Mouse (Mus musculus) lung, postnatal 36 days (tissue): ENCODE measurements around the gene Ugt1a10.

Experiments used
- DNase-seq: peaks from one replicate; pipeline ENCODE4 v3.0.0; 2022; ENCODE audit warnings: mixed read lengths

Ugt1a10 gene

DNA sequence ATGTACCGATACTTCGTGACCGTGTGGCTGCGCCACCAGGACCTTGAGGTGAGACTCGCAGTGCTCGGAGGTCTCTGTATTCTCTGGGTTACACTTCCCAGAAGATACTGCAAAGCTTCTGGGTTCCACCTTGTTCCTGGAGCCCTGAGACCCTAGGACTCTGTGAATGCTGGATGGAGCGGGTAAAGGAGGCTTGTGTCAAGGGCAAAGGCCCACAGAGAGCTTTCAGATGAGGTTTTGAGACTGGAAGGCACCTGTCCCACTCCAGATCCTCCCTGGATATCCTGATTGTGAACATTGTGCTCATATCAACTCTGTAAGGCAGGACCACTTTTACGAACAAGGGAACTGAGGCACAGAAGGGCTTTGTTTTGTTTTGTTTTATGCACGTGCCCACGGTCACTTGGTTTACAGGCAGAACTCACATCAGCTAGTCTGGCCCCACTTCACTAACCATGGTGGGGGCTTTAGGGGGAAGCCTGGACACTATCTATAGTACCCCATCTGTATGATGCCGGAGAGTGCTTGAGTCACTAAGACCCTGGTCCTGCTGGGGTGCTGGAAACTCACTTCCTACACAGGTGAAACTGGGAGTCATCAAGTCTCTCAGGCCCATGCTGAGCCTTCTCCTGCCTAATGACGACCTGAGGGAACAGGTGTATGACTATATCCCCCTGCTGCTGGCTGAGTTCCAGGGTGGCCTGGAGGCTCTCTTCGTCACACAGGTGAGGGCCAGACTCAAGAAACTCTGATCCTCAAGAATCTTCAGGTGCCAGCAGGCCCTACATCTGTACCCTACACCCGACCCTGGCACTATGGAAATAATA is 178.4 kb downstream of the Ugt1a10 start:
- DNase-seq = no peak

DNA sequence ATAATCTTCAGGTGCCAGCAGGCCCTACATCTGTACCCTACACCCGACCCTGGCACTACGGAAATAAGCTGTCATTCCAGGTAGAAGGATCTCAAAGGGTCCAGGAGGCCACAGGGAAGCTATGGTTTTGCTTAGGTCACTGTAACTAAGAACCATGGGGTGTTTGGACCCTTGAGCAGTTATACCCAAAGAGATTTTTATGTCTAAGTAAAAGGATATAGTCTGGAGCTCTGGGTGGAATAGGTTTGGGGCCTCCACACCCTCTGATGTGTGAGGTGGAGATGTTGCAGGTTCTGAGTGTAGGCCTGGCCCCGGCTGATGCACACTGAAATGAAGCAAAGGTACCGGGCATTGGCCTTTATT is 179.0 kb downstream of the Ugt1a10 start:
- no peak for DNase-seq

DNA sequence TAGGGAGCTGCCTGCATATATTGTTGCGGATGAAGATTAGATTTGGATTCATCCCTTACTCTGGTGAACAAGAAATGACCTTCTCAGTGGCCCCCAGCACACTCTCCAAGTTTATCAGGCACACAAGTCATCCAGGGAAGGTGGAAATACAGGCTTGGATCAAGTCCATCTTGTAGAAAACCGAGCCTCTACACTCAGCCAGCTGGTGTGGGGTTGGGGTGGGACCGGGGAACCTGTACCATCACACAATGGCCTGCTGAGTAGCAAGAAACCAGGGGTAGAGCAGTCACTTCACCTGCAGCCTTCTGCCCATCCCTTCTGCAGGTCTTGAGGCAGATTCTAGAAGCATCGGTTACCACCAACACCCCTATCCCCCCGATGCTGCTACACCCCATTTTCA is 179.5 kb downstream of the Ugt1a10 start:
- DNase-seq = no peak

DNA sequence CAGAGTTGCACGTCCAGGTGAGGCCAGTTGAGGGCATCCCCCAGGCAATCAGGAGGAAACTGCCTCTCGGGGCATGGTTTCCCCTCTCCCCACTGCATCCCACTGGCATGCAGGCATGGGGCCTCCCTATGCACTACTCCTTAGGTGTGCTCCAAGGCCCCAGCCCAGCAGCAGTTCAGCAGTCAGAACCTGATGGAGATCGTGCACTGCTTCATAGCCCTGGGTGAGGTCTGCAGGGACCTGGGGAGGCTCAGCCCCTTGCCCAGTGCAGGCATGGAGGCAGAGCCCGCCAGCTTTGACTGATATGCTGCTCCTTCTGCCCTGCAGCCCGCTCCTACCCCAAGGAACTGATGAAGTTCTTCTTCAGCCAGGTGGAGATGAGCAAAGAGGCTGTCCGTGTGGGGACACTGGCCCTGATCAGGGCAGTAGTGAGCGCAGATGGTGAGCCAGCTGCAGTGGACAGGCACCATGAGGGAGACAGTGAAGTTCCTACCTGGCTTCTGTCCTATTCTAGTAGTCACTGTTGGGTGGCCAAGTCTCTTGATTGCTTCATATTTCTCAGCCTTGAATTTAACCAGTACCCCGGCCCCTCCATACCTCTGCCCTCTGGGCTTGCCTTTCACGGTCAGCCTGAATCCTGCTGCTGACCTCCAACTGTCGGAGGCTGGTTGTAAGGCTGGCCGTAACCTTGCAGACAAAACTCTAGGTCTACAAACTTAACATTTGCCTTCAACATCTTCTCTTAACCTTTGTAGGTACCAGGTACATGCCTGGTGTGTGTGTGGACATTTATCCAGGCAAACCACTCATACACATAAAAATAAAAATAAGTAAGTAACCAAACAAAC is 180.1 kb downstream of the Ugt1a10 start:
- no peak for DNase-seq

DNA sequence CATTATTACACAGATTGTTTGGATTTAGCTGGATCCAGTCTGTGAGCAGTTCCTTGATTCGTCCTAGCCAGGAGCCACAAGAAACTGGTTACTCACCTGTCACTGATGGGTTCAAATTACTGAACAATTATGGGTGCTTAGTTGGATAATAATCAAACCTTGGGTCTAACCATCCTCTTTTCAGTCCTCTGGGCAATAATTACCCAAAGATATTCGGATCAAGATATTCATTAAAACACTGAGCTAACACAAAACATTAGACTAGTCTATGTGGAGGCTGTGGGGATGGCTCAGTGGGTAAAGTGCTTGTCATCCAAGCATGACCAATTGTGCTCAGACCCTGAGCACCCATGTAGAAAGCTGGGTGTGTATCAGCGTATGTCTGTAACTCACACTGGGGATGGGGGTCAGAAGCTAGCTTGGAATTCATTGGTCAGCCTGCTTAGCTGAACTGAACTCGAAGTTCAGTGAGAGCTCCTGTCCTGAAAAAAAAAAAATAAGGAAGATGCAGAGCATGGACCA is 180.8 kb downstream of the Ugt1a10 start:
- no peak for DNase-seq

DNA sequence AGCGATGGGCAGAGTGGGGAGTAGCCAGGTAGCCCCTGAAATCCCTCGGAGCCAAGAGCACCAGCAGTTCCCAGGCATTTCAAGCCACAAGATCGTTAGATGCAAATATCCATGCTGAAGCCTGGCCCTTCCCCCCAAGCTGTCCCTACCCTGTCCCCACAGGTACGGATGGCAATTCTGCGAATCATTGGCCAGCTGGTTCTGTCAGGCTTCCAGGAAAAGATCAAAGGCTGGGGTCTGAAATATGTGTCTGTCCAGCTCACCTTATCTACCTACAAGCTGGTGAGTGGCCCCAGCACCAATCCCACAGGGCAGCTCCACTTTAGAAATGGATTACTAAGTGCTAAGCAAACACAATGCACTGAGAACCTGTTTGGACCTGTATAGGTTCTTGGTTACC is 182.1 kb downstream of the Ugt1a10 start:
- DNase-seq = peak; percentile 48

DNA sequence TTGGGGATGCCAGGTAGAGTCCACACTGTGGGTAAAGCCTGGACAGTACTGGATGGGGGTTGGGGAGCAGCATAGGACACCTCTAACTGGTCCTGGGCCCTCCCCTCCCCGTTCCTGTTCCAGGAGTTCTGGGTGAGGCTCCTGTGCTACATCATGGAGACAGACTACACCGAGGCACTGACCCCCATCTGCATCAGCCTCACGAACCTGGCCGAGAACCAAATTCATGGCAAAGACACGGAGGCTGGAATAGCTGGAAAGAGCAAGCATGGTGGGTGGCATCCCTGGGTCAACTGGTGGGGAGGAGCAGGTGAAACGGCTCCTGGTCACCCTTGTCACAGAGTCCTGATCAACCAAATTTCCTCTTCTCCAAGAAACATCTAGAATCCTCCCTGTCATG is 183.6 kb downstream of the Ugt1a10 start:
- no peak for DNase-seq

DNA sequence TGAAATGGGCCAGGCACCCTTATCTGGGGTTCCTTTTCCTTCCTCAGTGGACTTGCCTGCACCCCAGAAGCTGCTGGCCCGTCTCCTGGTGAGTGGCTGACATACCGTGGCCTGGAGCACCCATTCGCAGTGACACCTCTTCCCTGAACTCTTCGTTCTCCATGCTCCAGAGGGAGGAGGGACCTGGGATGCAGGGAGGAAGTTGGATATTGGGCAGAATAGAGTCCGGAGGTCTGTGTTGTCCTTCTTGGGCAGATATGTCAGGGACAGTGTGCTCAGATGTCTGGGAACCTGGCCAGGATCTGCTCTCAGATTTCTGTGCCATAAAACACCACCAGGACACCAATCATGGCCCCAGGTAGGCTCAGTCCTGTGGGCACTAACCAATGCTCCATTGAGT is 184.9 kb downstream of the Ugt1a10 start:
- DNase-seq = no peak

DNA sequence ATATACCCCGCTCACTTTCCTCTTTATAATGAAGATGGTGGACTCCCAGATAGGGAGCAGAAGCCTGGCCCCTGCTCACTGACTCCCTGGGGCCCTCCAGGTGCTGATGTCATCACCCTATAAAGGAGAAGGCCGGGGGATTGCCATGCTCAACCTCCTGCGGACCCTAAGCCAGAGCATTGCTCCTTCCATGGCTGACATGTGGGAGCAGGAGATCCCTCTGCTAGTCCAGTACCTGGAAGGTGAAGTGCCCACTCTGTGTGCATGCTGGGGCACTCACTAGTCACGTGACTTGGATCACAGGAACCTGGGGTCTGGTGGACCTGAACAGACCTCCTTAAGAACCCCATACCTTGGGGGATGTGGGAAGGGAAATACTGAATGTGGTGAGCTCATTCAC is 185.4 kb downstream of the Ugt1a10 start:
- no peak for DNase-seq

DNA sequence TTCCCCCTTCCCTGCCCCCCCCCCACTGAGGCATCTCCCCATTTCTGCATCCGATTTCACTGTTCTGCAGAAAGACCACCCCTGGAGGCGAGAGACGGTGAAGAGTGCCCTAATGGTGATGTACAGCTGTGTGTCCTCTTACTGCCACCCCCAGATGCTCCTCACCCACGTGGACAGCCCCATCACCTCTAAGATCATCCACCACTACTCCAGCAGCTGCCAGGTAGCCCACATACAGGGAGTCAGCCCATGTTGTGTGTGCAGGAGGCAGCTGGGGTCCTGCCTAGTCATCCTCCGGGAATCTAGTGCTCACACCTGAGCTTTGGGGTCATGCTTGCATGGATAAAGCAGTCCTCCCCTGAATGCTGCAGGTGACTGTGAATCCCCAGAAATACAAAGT is 188.7 kb downstream of the Ugt1a10 start:
- no peak for DNase-seq

DNA sequence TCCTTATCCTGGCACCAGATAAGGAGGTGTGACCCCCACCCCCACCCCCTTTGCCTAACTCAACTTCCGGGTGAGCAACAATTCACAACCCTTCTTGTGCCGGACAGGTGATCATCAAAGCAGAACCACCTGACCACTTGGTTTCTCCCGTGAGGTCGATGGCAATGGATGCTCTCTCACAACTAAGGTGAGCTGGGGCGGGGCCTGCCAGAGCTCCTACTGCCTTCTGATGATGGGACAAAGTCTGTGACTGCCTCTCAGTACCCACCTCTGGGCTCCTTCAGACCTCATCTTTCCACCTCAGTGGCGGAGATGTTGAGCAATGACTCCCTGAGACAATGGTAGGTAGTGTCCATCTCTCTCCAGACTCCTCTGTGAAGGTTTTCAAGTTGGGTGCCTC is 190.7 kb downstream of the Ugt1a10 start:
- DNase-seq = no peak

DNA sequence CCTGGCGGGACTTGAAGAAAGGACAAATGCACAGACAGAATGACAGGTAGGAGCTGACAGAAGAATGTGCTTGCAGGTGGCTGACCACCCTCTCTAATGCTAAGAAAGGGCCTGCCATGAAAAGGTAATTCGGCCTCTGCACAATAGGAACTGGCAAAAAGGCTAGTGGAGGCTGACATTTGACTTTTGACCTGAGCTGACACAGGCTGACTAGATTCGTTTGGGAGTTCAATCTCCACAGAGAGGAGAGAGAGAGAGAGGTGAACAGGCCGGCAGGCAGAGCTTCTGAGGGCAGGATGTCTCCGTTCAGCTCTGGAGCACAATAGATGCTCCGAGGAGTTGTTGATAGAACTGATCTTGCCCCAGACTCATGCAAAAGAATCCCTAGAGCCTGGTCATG is 191.2 kb downstream of the Ugt1a10 start:
- DNase-seq = no peak

DNA sequence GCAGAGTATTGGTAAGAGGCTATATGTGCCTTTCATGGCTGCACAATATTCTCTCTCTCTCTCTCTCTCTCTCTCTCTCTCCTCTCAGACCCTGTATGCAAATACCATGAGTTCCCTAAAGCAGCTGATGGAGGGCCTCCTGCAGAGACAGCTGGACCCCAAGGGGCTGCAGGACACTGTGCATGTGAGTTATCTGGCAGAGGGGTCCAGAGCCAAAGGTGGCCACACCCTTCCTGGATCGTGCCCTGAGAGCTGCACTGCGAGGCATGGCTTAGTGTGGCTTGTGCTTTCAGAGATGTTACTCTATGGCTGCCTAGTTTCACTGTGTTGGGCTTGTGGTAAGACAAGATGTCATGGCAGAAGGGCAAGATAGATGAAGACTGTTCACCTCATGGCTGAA is 192.5 kb downstream of the Ugt1a10 start:
- DNase-seq = no peak

DNA sequence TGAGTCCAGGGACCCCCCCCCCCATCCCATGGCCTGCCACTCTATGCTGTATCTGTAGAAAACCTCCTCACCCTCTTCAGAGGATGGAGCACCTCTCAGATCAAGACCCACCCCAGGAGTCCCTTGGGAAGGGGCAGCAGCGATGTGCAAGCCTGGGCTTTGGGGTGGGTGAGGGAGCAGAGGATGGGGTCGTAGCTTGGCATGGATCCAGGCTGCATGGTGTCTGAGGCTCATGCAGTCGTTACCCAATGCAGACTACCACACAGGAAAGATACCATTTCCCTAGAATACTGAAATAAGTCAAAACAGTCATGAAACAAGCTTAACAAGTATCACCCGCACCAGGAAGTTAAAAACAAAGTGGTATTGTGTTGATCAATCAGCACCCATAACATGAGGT is 193.5 kb downstream of the Ugt1a10 start:
- DNase-seq = no peak

DNA sequence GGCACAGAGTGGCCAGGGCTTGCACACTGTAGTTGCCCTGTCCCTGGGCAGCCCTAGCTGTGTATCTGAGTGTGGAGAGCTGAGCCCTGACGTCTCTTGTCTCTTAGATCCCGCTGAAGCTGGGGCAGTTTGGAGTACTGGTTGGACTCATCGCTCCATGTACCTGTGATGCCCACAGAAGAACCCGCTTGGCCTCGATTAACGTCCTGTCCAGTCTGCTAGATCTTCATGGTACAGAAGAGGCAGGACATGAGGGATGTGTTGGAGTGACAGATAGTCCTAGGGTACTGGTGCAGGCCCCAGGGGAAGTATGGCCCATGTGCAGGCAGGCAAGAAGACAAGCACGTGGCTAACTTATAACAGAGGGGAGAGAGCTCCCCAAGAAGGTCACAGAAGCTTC is 194.4 kb downstream of the Ugt1a10 start:
- DNase-seq = no peak

DNA sequence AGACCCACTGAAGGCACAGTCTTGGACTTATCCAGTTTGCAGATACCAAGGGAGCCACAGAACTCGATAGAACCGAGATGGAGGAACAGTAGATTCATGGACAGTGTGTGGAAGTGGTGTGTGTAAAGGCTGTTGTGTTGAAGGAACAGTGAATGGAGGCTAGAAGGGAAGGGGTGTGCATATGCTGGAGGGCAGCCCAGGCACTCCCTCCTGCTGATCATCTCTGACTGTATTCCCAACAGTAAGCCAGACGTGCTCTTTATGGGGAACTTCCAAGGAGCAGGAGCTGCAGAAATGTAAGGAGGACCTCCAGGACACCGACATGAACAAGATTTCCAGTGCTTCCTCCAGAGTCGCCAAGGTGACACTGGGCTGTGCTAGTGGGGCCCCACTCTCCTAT is 194.8 kb downstream of the Ugt1a10 start:
- no peak for DNase-seq

DNA sequence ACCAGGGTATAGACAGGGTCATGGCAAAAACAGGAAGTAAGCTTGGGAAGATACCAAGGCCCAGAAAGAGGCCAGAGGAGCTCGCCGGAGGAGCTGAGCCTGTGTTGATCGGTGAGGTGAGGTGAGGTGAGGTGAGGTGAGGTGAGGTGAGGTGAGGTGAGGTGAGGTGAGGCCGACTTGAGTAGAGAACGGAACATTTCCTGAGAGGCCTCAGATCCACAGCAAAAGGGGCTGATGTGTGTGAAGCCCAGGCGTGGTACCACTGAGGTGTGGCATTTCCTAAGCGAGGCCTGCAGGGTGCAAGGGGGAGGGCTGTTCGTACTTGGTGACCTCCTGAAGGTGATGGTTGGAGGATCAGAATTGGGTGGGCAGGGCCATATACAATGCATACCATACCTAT is 197.9 kb downstream of the Ugt1a10 start:
- no peak for DNase-seq

DNA sequence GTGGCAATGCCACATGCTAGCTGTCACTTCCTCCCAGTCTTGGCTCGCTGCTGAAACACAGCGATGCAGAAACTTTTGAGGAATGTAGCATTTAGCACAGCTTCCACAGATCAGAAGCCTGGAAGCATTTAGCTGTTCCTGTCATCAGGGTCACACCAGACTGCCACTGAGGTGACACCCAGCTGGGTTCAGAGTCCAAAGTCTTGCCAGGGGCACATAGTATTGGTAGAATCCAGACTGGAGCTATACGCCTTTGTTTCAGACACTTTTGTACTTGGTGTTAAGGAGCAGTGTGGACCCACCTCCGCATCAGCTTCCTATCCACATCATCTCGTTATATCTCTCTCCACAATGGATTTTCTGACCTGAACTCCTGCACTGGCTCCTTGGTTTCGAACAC is 198.4 kb downstream of the Ugt1a10 start:
- no peak for DNase-seq

DNA sequence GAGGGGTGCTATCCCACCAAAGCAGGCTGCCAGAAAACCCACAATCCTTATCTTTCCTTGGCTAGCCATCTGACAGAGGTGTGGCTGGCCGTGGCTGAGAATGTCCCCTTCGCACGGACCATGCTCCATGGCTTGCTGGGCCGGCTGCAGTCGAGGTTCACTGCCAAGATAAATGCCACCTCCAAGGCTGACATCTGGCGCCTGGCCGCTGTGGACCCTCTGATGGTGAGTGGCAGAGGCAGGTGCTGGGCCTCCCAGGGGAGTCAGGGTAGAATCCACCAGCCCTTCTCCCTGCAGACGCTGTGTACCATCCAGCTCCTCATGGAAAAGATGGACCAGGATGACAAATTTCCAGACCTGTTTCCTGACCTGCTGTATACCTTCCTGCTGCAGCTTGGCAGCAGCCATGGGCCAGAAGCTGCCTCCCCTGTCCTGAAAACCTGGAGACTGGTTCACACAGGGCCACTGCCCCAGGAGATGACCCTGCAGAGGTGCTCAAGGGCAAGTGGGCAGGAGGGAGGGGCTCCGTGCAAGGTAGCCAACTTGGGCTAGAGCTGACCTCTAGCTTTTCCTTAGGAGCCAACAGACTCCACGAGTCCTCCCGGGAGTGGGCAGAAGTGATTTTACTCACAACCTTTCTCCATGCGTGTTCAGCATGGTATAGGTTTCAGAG is 199.7 kb downstream of the Ugt1a10 start:
- DNase-seq = no peak

DNA sequence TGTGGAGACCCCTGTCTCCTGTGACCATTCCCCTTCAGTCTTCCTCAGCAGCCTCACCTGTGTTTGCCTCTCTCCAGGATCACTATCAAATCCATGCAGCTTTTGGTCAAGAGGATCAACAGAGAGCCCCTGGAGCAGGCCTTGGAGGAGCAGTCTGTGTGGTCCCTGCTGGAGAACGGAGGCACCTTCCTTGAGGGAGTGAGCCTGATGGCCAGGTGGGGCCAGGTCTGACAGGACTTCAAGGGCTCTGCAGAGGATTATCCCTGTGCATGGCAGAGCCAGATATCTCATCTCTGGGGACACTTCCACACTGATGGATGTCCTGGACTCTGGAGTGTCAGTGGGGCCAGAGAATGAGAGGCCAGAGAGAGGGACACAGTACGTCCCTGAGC is 200.3 kb downstream of the Ugt1a10 start:
- no peak for DNase-seq

DNA sequence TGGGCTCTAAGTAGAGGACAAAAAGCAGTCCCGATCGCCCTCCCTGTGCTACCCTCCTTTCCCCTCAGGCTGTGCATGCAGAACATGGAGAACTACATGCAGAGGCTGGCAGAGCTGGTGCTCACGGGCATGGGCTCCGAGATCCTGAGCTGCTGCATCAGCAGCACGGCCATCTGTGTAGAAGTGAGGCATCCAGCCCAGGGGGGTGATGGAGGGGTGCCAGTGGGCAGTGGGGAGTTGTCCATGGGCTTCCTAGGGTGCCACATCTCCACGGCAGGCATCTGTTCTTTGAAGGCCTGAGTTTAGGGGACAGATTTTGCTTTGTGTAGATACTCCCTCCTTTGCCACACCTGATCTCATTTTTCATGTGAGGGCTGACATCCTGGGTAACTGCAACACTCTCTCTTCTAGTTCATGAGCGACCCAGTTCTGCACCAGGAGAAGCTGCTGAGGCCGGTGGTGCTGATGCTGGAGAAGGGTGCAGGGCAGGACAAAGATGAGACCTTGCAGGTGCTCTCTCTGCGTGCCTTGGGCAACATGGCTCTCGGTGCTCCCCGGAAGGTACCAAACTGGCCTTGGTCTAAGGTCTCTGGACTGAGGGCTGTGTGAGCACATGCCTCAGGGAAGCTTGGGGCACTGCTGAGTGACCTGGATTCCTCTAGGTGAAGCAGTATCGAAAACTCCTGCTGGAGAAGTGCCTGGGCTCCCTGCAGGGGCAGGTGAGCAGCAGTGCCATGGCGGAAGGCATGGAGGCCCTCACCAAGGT is 201.0 kb downstream of the Ugt1a10 start:
- no peak for DNase-seq

DNA sequence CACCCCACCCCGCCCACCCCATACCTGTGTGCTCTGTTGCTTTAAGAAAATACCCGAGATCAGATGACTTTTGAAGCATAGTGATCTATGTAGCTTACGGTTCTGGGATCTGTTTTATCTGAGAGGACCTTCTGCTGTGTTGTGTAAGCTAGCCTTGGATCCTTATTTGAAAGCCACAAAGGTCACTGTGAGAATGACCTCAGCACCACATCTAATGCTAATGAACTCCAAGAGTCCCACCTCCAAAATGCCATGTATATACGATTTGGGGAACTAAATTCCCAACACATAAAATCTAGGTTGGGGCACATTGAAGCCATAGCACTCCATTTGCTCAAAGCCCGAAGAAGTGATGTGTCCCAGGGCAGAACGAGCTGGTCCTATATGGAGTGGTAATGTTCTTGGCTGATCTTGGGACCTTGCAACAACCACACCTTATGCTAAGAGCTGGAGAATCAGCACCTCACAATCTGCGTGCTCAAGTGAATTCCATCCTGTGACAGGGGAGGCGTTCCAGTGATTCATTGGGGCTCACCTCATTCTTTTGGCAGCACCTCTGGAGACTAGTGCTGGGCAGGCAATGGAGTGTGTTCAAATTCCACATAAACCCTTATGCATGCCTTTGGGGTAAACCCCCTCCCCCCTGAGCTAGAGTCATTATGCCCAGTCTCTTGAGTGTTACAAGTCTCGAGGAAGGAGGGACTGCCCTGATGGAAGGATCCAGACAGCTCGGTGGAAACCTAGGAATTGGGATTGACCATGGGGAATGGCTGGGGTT is 201.9 kb downstream of the Ugt1a10 start:
- no peak for DNase-seq
